Comparison of ENCODE assay signal across 1 mouse cellular context in genomic region chr6:124661995-124662394, GRCm38 (mm10).
TF ChIP-seq lines count a peak whose summit lies in the region.

No protein-coding gene starts in this region.

TF ChIP-seq in MEL, 35 proteins besides CTCF, POLR2A, EP300 and RAD21 (continued from another document):
- TF ChIP-seq MAZ (IDR thresholded peaks at IDR 0.05; ENCODE audit: low read depth, low read length) (0 out of 2 replicates have a peak, but pooled peaks have one; percentile 41), USF2 (IDR thresholded peaks at IDR 0.05; ENCODE audit: borderline replicate concordance in 1 of 2, insufficient read depth in 1 of 2, low read depth in 1 of 2, low read length in 2 of 2) (no peak), SIN3A (IDR thresholded peaks at IDR 0.05; ENCODE audit: low read length) (no peak; the same call in 1 of the 2 replicates), TCF12 (IDR thresholded peaks at IDR 0.05; ENCODE audit: low read depth, low read length) (0 out of 2 replicates have a peak, but pooled peaks have one; percentile 9), SMC3 (IDR thresholded peaks at IDR 0.05; ENCODE audit: low read depth, low read length) (0 out of 2 replicates have a peak, but pooled peaks have one; percentile 2), KAT2A (conservative IDR thresholded peaks at IDR 0.05; ENCODE audit: low read depth, low read length) (0 out of 2 replicates have a peak, but pooled peaks have one; percentile 17), NELFE (IDR thresholded peaks at IDR 0.05; ENCODE audit: low read depth, low read length) (peak; percentile 28; the same call in 1 of the 2 replicates), USF1 (IDR thresholded peaks at IDR 0.05; ENCODE audit: low read depth, low read length) (no peak), E2F4 (IDR thresholded peaks at IDR 0.05; ENCODE audit: borderline replicate concordance, low read depth, low read length) (no peak), ZNF384 (IDR thresholded peaks at IDR 0.05; ENCODE audit: low read depth, low read length) (peak; percentile 61; the same call in 1 of the 2 replicates), CHD1 (IDR thresholded peaks at IDR 0.05; ENCODE audit: low read depth, low read length) (0 out of 2 replicates have a peak, but pooled peaks have one; percentile 76)
